Mouse (Mus musculus) frontal cortex, postnatal 25 days (tissue): ENCODE measurements around the gene Epc2.
"Not testable (repeated sequence)": the region's sequence is repeated elsewhere in the genome, so short reads cannot be mapped to it uniquely, and the experiment has no call there.

Experiments used
- DNase-seq, 2 experiments: peaks; one replicate each; pipeline ENCODE4 v3.0.0; 2022; ENCODE audit warnings: low spot score in 2 of 2

Gene Epc2

DNA sequence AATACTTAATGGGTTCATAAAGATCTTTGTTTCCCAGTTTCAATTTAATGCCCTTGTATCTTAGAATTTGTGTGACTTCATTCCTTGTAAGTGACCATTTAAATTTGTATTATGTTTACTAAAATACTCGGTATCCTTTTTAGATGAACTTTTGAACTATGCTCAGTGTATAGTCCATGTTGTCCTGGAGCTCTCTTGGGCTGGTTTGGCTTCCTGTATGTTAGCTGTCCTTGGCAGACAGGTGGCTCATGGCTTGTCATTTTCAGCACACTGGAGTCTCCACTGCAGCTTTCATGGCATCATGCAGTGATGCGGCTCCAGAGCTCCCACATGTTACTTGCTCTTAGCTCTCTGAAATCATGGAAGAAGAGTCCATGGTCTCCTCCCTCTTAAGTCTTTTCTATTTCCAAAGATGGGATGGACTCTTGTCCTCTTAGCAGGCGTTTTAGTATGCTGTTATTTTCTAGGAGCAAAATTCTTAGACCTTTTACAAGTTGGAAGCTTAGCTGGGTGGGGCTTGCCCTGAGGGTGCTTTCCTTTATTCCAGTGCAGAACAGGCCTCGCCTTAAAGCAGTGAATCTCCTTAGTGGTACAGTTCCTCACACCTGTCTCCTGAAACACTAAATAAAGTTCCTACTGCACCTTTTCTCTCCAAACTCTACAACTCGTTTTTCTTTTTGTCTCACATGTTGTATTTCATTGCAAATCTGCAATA is 20.5 kb downstream of the Epc2 start:
- DNase-seq, result no peak

DNA sequence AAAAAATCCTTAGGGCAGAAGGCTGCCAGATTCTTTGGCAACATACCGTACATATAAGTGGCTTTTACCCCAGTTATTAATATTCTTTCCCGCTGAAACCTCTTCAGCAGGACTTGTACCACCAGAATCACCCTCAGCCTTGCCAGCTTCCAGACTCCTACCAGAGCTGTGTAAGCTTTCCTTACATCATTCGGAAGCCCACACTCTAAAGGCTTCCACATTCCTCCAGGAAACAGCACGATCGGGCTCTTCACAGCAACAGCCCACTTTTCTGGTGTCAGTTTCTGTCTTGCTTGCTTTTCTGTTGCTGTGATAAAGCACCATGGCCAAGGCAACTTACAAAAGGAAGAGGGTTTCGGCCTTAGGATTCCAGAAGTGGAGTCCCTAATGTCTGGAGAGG is 21.2 kb downstream of the Epc2 start:
- DNase-seq, result no peak

DNA sequence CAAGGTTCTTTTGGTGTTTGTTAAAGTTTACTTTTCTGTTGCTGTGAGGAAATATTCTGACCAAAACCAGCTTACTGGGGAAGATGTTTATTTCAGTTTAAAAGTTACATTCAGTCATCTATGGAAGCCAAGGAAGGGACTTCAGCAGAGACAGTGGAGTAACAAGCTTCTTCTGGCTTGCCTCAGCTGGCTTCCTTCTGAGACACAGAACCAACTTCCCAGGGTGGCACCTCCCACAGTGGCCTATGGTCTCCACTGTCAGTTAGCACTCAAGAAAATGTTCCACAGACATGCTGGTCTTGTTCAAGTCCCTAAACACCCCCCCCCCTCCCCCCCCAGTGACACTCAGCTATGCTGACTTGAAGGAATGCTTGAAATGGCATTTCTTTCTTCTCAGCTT is 30.9 kb downstream of the Epc2 start:
- DNase-seq, result no peak

DNA sequence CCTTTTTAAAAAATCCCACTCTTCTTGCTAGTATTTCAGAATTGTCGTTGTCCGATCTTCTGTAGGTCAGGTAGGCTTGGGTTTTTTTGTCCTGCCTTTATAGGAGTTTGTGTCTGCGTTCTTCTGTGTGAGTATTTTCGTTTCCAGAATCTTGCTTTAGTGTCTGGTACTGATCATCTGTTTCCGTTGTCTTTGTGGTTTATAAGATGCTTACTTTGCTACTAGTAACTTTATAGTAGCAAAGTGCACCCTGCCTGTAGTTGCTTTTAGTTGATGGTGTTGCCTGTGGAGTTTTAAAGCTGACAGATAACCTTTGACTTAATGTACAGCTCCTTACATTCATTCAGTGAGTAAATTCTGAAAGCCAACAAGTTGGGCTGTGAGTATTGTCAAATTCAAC is 32.1 kb downstream of the Epc2 start:
- no peak for DNase-seq

DNA sequence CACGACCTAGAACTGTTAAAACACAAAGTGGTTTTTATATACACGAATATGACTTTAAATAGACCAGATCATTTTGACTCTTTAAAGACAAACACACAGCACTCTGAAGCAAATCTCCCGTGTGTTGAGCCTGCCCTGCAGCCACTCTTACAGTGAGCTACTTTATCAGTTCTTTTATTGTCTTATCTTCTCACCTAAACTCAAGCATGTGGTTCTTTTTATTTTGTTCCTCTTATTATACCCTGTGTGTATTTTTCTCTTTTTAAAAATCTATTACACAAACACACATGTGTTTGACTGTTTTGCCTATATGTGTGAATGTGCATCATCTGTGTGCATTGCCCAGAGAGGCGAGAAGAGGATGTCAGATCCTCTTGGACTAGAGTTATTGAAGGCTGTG is 50.1 kb downstream of the Epc2 start:
- DNase-seq, result no peak

DNA sequence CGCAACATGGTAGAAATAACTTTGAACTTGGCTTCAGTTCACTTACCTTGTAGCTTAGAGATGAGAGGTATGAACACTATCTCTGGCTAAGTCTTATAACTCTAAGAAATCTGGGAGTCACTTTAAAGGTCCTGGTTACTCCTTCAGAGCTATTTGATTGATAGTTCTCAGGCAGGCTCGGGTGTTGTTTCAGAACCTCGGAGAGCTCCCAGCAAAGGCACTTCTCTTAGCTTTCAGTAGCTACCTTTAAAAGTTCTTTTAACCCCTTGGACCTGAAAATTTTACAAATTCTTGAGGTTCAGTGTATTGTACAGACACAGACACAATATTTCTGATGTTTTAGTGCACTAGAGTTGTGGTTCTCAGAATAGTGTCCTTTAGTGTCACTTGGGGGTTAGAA is 52.3 kb downstream of the Epc2 start:
- no peak for DNase-seq

DNA sequence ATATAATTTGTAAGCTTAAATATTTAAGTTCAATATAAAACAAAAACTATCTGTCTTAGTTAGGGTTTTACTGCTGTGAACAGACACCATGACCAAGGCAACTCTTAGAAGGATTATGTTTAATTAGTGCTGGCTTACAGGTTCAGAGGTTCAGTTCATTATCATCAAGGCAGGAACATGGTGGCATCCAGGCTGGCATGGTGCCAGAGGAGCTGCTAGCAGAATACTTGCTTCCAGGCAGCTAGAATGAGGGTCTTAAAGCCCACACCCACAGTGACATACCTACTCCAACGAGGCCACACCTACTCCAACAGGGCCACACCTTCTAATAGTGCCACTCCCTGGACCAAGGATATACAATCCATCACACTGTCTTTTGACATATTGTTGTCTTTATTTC is 53.9 kb downstream of the Epc2 start:
- not testable (repeated sequence) for DNase-seq

DNA sequence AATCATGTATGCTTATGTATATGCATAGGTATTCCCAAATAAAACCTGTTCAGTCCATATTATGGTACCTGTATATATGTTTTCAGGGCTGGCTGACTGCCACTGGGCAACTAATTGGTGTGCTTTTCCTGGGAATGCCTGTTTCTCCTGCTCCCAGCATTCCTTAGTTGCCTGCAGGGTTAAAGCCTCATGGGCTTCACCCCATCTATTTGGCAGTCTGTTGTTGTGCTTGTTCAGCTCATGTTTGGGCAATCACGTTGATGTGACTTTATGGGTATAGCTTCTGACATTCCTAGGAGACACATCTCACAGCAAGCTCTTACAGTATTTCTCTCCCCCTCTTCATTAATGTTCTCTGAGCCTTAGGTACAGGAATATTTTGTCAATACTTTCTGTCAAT is 59.5 kb downstream of the Epc2 start:
- DNase-seq, result no peak

DNA sequence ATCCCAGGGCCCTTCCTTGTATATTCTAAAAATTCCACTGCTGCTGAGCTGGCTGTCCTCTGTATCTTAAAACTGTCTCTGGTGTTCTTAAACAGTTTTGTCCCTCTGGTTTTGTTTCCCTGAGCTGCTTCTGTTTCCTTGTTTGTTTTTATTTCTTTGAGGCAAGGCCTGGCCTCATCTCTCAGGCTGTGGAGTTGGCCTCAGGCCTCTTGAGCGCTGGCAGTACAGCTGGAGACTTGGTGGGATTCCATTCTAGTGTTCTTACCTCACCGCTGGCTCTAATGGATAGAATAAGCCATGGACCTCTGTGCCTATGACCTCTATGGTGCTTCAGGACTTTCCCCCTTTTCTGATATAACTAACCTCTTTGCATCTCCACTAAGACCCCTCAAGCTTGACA is 64.7 kb downstream of the Epc2 start:
- DNase-seq, result no peak

DNA sequence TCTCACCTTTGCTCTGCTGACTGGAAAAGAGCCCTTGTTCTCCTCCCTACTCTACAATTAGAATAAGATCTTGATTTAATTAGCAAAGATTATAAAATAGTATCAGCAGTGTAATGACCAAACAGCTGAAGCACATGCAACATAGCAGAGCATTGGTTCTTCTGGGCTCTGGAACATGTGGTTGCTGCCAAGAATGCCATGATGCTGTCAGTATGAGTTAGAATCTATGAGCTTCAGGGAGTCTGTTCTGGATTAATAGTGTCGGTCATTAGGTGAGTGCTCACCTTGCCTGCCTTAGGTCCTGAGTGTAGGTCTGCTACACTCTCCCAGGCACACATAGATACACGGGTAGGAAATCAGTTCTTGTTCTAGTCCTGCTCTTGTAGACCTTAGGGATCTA is 69.1 kb downstream of the Epc2 start:
- DNase-seq, result no peak

DNA sequence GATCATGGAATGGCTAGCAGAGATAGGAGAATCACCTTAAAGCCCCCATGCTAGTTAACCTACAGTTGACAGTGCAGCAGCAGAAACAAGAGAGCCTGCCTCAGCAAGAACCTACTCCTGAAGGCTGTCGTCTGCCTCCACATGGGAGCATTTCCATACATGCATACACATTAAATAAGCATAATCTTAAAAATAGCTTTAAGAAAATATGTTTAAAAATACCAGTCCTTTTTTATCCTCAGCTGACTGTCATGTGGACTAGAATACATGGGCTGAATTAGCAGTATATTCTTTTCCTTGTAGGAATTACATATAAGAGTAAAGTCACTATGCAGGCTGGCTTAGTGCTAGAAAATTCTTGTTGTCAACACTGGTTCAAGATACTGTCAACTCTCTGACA is 69.7 kb downstream of the Epc2 start:
- no peak for DNase-seq

DNA sequence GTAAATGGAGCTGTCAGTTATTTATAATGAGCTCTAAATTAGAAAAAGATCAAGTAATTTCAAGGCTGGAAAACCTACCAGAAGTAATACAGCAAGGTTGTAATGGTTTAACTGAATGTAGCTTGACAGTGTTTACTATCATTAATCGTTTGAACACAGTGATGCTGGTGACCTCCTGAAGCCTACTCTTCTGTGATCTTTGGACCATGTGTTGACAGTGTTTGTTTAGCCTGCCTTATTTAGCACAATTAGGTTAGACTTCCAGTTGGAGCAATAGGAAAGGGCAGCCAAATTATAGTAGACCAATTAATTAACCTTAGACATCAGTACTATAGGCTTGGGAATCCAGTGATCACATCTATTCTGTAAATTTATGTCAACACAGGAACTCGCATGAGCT is 70.3 kb downstream of the Epc2 start:
- no peak for DNase-seq

DNA sequence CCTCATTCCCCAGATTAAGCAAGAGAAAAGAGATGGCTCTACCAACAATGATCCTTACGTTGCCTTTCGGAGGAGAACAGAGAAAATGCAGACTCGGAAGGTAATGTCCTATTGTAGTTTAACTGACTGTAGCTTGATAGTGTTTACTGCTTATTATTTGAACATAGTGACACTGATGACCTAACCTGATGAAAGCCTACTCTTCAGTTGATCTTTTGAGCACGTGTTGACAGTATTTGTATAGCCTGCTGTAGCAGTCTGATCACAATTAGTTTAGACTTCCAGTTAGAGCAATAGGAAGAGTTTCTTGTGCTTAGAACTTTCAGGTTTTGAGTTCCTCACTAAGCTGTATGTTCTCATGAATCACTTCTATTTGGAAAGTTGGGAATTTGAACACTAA is 71.3 kb downstream of the Epc2 start:
- DNase-seq, result no peak

DNA sequence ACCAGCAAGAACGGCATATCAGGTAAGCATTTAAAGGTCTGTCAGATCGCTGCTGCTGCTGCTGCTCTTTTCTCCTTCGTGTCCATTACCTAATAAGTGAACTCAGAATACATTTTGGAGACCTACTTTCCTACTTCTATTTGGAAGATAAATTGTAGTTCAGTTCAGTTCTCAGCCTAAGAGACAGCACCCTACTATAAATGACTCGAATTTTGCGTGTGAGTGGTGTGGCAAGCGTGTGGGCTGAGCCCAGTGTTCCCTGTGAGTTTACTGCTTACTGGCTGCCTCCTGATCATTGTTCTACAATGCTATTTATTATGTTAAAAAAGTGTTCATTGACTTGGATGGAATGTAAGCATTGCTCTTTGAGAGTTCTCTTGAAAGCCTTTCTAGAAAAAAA is 85.9 kb downstream of the Epc2 start:
- DNase-seq, result no peak

DNA sequence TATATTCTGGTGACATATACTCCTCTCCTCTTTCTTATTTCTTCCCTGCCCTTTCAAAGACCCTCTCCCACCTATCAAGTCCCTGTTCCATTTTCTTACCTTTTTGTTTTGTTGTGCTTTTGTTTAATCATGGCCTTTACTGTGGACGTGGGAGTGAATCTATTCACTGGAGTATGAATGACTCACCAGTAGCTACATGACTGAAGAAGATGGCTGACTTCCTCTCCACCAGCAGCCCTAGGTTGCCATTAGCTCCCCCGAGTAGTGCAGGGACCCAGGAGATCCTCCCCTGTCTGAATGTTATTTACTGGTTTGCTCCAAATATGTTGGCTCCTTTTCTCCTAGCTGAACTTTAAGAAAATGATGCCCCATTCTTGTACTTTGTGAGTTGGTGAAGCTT is 86.8 kb downstream of the Epc2 start:
- no peak for DNase-seq

DNA sequence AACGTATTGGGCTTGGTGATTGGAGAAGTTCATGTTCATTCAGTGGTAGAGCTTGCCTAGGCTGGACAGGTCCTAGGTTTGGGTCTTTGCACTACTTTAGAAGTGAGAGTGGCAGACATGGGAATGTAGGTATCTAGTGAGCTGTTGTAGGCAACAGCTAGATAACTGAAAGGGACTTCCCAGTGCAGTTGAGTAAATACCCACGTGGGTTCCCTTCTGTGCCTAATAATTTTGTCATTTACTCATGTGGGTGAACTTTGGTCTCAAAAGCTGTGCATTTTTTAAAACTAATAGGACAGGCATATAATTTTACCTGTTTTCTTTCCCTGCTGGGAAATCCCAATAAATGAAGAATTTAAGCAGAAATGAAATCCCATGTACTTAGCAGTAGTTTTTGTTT is 88.5 kb downstream of the Epc2 start:
- no peak for DNase-seq

DNA sequence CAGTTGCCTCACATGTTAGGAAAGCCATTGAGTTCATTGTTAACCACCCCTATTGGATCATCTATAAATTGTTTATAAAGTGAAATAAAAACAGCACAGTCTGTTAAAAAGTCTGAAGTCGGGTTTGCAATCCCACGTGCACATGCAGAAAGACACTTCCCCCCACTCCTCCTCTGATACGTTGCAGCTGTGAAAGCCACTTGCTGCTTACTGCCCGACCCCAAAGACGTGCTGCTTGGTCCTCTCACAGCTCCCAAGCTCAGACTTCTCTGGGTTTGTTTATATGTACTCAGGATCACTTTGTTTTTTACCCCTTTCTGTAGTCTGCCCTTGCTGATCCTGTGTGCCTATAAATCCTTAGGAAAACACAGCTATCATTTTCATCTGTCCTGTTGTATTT is 96.5 kb downstream of the Epc2 start:
- no peak for DNase-seq

DNA sequence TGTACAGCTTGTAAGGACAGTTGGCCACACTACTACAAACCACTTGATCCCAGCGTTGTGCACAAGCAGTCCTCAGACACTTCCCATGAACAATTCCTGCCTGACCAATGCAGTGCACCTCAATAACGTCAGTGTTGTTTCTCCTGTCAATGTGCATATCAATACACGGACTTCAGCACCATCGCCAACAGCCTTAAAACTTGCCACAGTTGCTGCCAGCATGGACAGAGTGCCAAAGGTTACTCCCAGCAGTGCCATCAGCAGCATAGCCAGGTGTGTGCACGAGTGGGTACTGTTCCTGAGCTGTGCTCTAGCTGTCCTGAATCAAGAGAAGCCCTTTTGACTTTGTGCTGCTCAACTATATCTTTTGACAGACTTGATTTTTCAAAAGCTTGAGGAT is 97.2 kb downstream of the Epc2 start:
- DNase-seq, result no peak

DNA sequence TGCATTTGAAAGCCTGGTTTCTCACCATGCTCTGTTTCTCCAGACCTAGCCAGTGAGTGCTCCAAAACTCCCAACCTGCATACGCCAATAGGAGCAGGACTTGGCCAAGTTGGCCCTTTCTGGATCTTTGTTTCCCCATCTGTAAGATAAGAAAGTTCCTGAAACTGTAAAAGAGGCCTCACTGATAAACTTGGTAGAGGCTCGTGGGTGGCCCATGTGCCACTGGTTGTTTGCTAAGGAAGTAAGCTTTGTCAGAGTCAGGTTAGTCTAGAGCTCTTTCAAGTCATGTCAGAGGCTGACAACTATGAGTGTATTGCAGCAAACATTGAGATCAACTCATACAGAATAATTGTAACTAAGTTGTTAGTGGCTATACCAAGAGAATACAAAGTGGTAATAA is 101.8 kb downstream of the Epc2 start:
- no peak for DNase-seq

DNA sequence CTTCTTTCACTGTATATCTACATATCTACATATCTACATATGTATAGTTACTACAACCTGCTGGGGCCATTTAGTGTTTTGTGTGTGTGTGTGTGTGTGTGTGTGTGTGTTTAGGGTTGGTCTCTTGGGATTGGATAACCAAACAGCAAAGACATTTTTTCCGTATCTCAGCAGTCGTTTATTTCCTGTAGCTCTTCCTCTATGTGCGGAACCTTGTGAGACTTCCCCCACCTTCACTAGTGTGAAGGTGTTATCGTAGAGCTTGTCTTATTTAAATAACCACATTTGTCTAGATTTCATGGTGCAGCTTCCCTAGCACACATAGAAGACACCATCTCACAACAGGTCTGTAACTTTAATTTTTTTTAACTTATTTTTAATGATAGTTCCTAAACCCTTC is 106.1 kb downstream of the Epc2 start:
- no peak for DNase-seq

DNA sequence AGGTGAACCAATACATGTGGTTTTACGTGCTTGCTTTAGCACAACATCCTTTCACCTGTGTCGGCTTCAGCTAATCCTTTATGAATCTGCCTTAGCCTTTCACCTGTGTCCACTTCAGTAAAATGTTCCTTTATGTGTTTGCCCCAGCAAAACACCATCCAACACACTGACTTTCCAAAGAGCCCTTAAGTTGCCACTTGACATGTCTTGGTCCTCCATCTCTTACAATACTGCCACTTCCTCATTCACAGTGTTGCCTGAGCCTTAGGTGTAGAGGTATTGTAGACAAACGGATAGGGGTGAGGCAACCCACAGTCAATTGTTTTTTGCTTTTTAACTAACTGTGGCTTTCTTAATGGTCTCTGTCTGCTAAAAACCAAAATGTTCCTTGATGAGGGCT is 107.1 kb downstream of the Epc2 start:
- no peak for DNase-seq

DNA sequence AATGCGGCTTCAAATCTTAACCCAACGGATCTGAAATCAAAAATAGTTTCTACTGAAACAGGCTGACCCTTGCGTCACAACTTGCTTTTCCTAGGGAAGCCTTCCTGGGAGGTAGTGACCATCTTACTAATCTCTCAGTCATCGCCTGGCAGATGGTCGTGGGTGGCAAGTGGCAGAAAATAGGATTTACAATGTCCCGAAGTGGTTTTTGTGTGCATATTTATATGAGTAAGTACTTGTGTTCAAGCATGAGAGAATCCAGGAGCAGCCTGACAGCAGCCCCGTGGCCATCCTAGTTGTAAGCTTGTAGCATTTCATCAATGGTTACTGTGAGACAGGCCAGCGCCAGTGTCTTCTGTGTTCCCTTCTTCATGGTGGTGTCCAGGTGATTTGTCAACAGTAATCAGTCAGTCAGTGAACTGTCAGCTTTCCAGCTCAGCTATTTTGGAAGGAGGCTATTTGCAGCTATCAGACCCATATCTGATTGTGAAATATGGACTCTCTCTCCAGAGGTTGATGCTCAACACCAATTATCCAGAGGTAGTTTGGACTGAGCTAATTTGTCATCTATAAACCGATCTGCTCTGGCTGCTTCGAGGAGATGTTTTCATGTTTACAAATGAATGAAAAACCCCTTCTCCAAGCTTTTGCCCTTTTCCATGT is 111.5 kb downstream of the Epc2 start:
- DNase-seq, result peak; percentile 25 to 32

DNA sequence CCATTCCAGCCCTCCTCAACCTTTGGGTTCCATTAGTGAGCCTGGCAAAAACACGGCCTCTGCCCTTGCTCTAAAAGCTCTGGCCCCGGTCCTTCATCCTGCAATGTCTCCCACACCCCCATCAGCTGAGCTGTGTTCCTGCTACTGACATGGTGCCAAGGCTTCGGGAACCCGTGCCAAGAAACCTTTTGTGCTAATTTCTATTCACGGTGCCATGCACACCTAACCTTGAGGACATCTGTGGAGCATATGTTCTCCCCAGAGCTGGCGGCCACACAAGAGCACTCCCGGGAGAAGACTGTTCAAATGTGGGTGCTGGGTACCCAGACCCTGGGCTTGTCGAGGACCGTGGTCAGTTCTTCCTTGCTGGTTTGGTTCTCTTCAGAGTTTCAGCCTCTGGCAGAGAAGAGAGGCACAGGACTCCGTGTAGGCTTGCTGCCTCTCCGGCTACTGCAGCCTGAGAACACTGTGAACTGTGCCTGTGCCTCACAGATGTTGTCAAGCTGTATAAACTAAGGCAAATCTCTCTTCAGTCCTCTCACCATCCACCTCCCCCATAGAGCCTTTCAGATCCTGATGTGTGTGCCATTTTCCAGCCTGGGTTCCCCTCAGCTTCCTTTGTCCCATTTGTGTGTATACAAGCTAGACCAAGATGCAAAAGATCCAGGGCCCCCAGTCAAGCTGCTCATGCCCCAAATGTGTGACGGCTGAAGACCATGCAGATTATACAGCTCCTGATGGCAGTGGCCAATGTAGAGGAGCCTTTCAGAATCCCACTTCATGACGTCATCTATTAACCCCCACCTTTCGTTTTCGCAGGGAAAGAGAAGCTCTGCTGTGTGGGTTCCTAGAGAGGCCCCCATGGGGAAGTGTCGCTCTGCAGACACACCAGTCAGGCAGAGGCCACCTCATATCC is 118.8 kb downstream of the Epc2 start:
- DNase-seq, result peak in 1 of 2 experiments; percentile 17
